Mouse (Mus musculus) kidney, postnatal 0 days (tissue): ENCODE measurements at regions not wholly inside any gene's neighbourhood (a gene's known extent, or its start where the extent isn't known, plus 50 kb on each side); places are given as distances from the start of the nearest gene placed in this dataset.
A peak's percentile ranks its signal among the peaks of the same experiment; 100 is the strongest.
"Not testable (repeated sequence)": the region's sequence is repeated elsewhere in the genome, so short reads cannot be mapped to it uniquely, and the experiment has no call there.

Source experiments
- ATAC-seq: fragments of 200-750 bp; cut with Nextera tagmentation; replicated peaks from 2 replicates; pipeline ENCODE4 v1.8.0; 2017; ENCODE audit warnings: low read depth, moderate number of reproducible peaks, moderate TSS enrichment, moderate library complexity; ENCODE audit not compliant: low FRiP score
- DNase-seq: peaks from one replicate; pipeline ENCODE4 v3.0.0-alpha.2; 2016; ENCODE audit warnings: low spot score
- H3K27ac ChIP-seq: fragments of 300-500 bp; sonication (generic); 2 replicates; pipeline ENCODE4 v1.5.1; 2014; ENCODE audit warnings: mild to moderate bottlenecking
- H3K27me3 ChIP-seq: fragments of 300-500 bp; sonication (generic); 2 replicates; pipeline ENCODE4 v1.6.1; 2014; ENCODE audit warnings: low read length, mixed read lengths; ENCODE audit not compliant: insufficient read depth
- H3K36me3 ChIP-seq: fragments of 300-500 bp; sonication (generic); 2 replicates; pipeline ENCODE4 v1.6.1; 2014; ENCODE audit warnings: low read length, mixed read lengths; ENCODE audit not compliant: insufficient read depth
- H3K4me1 ChIP-seq: fragments of 300-500 bp; sonication (generic); replicated peaks from 2 replicates; pipeline ENCODE4 v1.6.1; 2014; ENCODE audit warnings: antibody characterized with exemption, low read length, mixed read lengths; ENCODE audit not compliant: insufficient read depth
- H3K4me2 ChIP-seq: fragments of 300-500 bp; sonication (generic); 2 replicates; pipeline ENCODE4 v1.6.1; 2014; ENCODE audit warnings: mild to moderate bottlenecking, low read length, moderate library complexity, mixed read lengths
- H3K4me3 ChIP-seq: fragments of 300-500 bp; sonication (generic); replicated peaks from 2 replicates; pipeline ENCODE4 v1.5.1; 2014; ENCODE audit warnings: low read depth, low read length
- H3K9ac ChIP-seq: fragments of 300-500 bp; sonication (generic); 2 replicates; pipeline ENCODE4 v1.6.1; 2014; ENCODE audit warnings: low read depth, low read length
- H3K9me3 ChIP-seq: fragments of 300-500 bp; sonication (generic); replicated peaks from 2 replicates; pipeline ENCODE4 v1.6.1; 2016; ENCODE audit warnings: low read length, inconsistent platforms, mixed read lengths
- CTCF ChIP-seq: IDR thresholded peaks from 2 replicates; pipeline ENCODE4 v1.5.1; 2016; ENCODE audit warnings: antibody characterized with exemption, low read depth, mild to moderate bottlenecking, moderate library complexity
- WGBS: fragments of 180-500 bp; shearing (Covaris S2); extraction: QIAGEN DNeasy Blood & Tissue Kit; methylation state at CpG from one replicate; pipeline ENCODE4 v1.1.7; 2014; 5-methylcytosine and 5-hydroxymethylcytosine counted together

GRCm38 (mm10) chr16:19066700-19067310, 190.0 kb downstream of the Hira start:
- no peak for TF ChIP-seq CTCF
- no peak overlapping the region for H3K4me2 ChIP-seq
- no peaks in the 10 kb centered on the region for H3K4me1 ChIP-seq
- H3K9me3 ChIP-seq, result no peaks in the 10 kb centered on the region
- no peak for ATAC-seq
- H3K27ac ChIP-seq, result no peak overlapping the region
- no peak overlapping the region for H3K4me3 ChIP-seq
- no peak overlapping the region for H3K9ac ChIP-seq
- DNase-seq, result no peak
- 65% methylated on average over 3 of the region's 3 CpGs for WGBS
- H3K36me3 ChIP-seq, result no peaks in the 10 kb centered on the region
- H3K27me3 ChIP-seq, result no peaks in the 10 kb centered on the region

- not testable (repeated sequence) for H3K27me3 ChIP-seq, H3K36me3 ChIP-seq, H3K9ac ChIP-seq, H3K4me1 ChIP-seq, H3K9me3 ChIP-seq, H3K27ac ChIP-seq, ATAC-seq, DNase-seq, H3K4me3 ChIP-seq, H3K4me2 ChIP-seq
- 69% methylated on average over 8 of the region's 8 CpGs for WGBS
These were observed 206.7 kb downstream of the Hira start for GRCm38 (mm10) chr16:19083503-19083902.

- Histone ChIP-seq H3K4me1 (no peaks in the 10 kb centered on the region), H3K27ac (no peak overlapping the region), H3K9me3 (no peaks in the 10 kb centered on the region), H3K9ac (no peak overlapping the region), H3K27me3 (no peaks in the 10 kb centered on the region), H3K36me3 (no peaks in the 10 kb centered on the region), H3K4me3 (no peak overlapping the region), H3K4me2 (no peak overlapping the region)
- 0% methylated on average over 1 of the region's 1 CpGs for WGBS
- DNase-seq (peak; percentile 69), ATAC-seq (peak; percentile 77)
- peak; percentile 62 for TF ChIP-seq CTCF
These were observed 211.1 kb downstream of the Hira start for GRCm38 (mm10) chr16:19087914-19088313.
